Mouse (Mus musculus) kidney, postnatal 4 days (tissue): ENCODE results near the gene Fzr1.

Experiments
- DNase-seq, 2 experiments: peaks; one replicate each; pipeline ENCODE4 v3.0.0; 2021; ENCODE audit warnings: mixed read lengths in 2 of 2

Gene Fzr1

DNA sequence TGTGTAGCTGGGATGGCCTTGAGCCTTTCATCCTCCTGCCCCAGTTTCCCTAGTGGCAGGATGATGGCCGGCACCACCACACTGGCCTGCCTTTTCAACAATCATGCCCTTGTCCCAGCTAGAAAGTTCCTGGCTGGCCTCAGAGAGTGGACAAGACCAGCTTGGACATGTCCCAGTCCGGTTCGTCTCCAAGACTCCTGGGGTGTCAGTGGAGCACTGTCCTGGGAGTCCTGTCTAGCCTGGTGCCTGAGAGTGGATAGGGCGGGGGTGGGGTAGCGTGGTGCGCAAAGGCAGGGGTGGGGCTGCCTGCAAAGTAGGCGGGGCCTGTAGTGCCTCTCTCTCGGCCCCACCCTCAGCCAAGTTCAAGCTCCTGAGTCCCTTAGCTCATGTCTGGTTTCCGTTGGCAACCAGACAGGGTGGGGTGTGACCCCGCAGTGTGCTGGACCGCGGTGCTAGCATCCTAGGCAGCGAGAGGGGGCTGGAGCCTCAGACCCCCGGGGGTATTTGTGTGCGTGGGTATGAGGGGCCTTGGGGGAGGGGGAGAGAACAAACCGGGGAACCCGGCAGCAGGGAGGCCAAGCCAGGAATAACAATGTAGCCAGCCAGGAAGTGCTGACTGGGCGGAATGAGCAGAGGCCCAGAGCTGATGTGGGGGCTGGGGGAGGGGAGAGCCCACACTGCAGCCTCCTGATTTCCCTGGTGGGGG is 23.4 kb upstream of the Fzr1 start:
- DNase-seq, result peak; percentile 84 to 91

DNA sequence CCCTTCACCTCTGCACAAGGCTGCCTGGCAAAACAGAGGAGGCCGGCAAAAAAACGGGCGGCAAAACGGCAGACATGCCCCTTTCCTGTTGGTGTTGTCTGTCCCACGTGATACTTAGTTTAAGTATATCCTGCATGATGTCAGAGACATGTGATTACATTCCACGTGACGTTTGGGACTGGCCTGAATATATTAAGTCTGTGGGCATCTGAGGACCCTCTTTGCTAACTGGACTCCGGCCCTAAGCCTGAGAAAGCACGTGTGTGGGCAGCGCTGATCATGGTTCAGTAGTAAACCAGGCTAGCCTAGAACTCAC is 22.8 kb upstream of the Fzr1 start:
- DNase-seq, result no peak

DNA sequence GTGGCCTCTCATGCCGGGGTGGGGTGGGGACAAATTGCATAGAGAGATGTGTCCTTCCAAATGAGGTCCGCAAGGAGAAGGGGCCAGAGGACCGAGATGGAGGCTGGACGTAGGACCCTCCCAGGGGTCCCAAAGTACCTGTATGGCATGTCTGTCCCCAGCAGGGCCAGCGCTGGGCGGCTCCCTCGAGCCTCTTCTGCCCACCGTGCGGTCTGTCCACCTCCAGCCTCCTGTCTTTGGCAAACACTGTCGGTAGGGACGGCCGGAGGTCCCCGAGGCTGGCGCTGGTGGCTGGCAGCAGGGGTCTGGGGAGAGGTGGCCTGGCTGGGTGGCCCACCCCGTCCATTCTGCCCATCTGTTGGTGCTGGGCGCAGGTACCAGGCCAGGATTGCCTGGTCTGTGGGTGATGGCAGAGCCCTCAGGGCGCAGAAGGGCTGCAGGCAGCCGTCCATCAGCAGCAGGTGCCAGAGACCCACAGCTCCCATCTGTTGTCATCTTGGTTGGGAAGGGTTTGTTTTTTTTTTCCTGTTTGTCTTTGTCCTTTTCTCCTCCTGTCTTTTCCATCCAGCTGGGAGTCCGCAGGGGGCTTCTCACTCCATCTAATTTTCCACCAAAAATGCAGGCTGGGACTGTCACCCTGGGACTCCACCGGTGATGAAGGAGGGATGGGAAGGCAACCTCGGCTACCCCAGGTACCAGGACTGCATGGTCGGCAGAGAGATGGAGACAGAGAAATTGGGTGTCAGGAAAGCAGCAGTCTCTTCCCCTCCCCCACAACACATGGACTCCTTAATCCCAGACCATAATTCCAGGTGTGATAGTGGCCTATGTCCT is 22.3 kb upstream of the Fzr1 start:
- no peak for DNase-seq

DNA sequence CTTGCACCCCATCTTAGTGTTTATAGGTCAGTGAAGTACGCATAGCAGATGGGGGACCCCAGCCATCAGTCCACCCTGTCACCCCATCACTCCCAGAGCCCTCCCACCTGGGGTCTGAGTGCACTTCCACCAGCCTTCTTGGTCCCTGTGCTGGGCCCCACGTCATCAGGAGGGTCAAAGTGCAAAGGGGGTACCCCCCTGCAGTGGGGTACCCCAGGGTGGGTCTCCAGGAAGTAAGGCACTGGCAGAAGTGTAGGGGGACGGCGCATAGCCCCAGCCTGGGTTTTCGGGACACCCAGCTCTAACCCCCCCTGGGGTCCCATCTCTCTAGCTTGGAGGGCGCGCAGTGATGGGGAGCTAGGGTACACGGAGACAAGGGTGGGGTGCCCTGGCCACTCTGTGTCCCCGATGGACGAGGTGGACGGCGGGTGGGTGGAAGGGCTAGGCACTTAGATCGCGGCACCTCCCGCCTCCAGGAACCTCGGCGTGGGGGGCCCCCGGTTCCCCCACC is 21.5 kb upstream of the Fzr1 start:
- DNase-seq, result no peak

DNA sequence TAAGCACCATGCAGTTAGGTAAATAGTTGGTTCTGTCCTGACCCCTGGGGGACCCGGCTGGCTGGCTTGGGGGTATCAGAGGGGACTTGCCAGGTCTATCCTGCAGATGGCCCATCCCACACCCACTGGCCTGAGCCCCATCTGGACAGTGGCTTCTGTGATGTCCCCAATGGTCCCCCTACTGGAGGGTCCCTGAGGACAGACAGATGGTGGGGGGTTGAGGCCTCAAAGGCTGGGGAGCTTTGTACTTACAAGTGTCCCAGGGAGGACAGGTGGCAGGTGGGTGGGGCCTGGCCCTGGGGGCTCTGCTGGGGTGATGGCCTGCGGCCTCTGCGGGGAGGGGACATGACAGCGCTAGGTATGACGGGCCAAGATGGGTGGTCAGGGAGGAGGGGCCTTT is 21.0 kb upstream of the Fzr1 start:
- no peak for DNase-seq

DNA sequence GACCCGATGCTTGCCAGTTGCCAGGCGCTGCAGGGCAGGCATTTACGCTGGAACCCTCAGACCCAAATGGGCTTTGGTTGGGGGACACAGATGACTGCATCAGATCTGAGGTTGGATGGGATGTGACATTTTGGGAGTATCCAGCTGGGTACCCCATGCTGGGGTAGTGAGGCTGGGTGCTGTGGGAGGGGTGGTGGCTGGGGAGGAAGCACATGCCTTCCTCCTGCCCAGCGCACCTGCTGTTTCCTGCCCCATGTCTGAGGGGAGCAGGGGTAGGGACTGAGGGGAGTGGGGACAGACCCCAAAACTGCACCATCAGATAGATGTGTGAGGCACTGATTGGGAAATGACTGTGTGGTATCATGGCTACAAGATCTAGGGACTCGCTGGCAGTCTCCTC is 18.4 kb upstream of the Fzr1 start:
- DNase-seq, result no peak

DNA sequence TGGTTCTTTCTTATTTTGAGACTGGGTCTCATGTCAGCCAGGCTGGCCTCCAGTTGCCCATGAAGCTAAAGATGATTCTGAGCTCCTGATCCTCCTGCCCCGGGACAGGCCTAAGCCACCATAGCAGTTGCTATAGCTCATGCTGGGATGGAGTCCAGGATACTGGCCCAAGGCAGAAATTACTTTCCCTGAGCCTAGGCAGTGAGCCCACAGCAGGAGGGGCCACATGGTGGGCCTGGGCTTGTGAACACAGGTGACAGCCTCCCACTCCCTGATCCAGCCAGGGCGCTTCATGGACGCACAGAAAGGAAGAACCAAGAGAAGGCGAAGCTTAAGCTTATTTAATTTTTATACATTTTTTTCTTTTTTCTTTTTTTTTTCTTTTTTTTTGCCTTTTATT is 17.5 kb upstream of the Fzr1 start:
- no peak for DNase-seq

DNA sequence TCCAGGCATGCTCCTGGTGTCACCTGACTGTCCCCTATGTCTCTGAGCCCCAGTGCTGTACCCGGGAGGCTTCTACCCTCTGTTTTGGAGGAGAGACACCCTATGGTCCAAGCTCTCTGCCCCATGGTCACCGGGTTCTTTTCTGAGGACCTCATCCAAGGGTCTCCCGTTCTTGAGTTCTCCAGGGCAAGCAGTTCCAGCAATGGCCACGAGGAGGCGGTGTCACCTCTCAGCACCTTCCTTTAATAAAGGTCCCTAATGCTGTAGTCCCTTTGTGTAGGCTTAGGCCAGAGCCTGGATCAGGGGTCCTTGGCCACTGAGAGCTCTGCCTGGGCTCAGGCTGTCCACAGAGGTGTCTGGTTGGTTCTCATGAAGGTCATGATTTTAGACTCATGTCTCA is 16.8 kb upstream of the Fzr1 start:
- peak; percentile 91 for DNase-seq

DNA sequence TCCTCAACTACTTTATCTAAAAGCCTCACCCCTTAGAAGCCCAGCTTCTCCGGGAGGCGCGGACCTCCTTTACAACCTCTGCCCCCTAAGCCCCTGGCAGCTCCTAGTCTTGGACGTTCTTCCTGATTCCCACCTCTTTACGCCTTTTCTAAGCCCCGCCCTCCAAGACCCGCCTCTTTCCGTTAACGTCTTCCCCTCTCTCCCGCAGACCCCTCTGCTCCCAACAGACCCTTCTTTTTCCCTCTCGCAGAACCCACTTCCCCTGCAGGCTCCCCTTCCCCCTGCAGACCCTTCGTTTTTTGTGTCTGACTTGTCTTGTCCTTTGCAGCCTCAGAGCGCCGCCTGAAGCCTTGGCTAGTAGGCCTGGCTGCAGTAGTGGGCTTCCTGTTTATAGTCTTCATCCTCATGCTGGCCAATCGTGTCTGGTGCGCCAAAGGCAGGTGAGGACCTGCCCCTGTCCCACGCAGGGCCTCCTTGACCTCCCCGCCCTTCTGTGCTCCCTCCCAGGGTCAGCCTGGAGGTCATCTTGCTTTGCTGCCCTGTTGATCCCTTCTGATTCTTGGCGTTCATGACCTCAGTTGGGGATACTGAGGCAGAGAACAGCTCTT is 15.2 kb upstream of the Fzr1 start:
- peak; percentile 63 to 73 for DNase-seq

DNA sequence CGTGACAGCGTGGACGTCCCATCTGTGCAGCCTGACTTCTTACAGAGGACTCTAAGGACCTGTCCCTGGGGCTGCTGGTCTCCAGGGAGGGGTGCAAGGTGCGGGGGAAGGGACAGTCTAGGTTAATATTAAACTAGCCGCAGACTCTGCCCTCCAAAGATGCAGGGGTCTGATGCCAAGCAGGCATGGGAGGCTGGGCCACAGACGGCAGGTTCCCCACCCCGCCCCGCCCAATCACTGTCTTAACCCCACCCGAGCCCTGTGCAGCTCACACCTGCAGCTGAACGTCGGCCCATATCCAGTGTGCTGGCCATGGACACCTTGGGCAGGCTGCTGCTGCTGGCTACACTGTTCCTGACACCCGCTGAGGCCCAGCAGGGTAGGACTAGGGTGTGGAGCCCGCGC is 14.5 kb upstream of the Fzr1 start, which contains the start of gene Smim24:
Gene Smim24, plus strand, starts transcription at position 271 of the 405 bp plus-strand sequence.
- DNase-seq, result peak in 1 of 2 experiments; percentile 71

DNA sequence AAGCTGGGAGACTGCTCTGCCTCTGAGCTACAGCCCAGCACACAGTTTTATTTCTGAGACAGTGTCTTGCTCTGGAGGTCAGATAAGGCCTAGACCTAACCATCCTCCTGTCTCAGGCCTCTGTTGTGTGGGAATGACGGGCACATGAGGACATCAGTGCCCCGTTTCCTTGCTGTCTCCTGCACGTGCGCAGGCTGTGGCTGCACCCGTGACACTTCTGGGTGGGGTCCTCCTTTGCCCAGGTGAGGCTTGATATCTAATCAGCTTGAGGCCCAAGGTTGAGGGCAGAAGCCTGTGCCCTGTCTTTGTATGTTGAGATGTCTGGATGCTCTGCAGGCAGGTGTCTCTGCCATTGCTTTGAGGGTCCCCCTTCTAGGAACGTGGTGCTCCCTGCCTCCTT is 14.0 kb upstream of the Fzr1 start:
- no peak for DNase-seq

DNA sequence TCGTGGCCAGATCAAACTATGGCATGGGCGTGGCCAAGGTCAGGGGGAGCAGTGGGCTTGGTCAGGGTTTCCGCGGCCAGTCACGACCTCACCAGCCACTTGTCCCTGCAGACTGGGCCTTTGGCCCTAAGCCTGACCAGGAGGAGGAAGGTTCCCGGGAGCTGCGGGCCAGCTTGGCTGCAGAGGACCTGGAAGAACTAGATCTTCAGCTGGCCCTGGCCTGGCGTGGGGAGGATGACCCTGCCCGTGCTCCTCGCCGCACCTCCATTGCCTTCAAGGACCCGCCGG is 12.3 kb upstream of the Fzr1 start:
- DNase-seq, result no peak

DNA sequence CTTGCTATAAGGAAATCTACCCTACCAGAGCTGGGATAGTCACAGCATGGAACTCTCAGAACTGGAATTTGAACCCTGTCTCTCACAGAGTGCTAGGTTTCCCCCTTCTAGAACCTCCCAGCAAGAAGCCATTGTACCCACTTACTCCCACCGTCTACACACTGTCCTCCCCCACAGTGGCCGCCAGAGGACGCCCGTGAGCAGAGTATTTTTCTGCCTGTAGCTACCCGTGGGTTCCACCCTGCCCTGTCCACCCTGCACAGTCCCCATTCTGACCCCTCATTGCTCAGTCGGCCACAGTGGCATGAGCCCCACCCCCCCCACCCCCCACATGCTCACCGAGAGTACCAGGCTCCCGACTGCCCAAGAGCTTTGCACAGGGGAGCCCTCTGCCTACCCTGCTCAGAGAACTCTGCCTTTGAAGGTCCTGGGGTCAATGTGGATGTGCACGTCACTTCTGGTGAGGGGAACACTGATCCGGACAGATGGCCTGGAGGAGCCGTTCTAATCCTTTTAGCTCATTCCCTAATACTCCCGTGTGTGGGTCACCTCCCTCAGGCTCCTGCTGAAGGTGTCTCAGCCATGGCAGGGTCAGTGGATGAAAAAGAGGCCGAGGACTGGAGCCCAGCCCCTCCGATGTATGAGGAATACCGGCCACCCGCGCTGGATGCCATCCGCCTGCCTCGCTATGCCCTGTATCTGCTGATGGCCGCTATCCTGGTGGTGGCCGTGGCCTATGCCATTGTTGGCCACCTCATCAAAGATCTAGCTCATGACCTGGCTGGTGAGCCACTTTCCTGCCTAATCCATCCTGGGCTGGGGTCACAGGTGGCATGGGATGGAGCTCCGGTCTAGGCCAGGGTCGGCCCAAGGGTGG is 11.7 kb upstream of the Fzr1 start:
- peak; percentile 86 to 89 for DNase-seq

DNA sequence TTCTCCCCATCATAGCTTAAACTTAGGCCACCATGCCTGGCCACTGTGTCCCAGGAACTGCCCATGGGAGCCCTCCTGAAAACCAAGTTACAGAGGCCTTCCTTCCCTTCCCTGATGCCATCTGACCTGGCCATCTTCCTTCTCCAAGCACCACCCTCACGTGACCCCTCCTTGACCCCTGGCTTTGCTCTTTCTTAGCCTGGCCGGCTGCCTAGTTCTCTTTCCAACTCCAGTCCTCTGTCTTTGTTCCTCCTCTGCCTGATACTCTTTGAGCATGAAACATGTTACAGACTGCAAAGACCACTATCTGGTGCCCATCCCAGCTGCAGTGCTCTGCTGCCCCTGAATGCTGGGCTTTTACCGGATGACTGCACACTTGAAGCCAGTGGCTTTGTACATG is 11.1 kb upstream of the Fzr1 start:
- DNase-seq, result peak in 1 of 2 experiments; percentile 66

DNA sequence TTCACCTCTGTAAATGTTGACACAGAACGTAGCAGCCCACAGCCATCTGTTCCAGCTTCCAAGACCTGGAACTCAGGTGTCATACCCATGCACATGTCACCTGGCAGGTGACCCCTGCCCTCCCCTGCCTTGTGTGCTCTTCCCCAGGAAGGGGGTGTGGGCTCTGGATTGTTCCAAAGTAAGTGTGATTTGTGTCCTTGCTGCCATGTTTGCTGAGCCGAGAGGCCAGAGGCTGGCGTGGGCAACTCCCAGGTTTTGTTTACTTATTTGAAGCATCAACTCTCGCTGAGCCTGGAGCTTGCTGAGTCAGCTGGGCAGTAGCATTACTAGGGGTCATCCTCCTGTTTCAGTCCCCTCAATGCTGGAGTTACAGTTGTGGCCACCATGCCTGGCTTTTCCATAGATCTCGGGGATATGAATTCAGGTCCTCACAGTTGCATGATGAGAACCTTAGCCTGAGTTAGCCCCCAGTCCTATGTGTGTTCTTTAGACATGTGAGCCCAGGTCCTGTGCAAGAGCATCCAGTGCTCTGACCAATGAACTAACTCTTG is 10.3 kb upstream of the Fzr1 start, which contains the start of gene Gm48552:
Gene Gm48552, plus strand, starts transcription at position 501 of the 551 bp plus-strand sequence.
- no peak for DNase-seq

DNA sequence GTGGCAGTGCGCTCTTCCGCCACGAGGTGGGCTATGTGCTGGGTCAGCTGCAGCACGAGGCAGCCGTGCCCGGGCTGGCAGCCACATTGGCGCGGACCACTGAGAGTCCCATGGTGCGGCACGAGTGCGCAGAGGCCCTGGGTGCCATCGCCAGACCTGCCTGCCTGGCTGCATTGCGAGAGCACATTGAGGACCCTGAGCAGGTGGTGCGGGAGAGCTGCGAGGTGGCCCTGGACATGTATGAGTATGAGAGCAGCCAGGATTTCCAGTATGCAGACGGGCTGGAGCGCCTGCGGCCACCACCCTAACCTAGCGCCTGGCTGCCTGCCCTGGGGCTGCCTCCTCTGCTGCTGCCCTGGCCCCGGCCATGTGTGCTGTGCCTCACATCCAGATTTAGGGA is 9.4 kb upstream of the Fzr1 start:
- no peak for DNase-seq

DNA sequence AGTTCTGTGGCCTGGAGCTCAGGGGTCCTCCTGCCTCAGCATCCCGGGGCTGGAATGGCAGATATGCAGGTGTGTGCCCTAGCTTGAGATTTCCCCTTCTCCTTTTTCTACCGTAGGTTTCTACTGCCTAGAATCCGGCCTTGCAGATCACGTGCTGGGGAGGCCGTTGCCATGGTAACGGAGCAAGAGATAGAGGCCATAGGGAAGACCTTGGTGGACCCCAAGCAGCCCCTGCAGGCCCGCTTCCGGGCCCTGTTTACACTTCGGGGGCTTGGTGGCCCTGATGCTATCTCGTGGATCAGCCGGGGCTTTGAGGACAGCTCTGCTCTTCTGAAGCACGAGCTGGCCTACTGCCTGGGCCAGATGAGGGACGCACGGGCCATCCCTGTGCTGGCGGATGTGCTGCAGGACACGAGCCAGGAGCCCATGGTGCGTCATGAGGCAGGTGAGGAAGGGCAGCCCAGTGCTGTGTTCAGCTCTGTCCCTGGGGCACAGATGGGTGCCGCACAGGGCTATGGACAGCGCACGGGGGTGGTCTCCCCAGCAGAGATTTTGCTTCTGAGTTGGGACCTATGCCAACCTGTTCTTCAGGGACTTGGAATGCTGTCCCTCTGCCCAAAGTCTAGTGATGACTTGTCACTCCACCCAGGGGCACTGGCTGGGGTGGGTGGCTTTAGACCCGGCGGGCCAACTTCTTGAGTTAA is 7.4 kb upstream of the Fzr1 start:
- DNase-seq, result no peak

DNA sequence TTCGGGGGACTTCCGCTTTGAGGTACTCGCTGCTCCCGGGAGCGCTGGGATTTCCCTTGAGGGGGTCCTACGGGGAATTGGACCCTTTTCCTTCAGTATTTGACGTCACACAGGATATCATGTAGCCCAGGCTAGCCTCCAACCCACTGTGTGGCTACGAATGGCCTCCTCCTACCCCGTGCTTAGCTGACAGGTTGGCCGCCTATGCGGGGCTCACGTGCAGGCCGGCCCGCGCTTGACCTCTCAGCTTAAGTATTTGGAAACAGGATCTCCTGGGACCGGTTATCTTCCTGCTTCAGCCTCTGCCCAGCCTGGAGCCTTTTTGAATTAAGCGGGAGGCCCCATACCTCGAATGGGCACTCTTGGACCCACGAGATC is 6.3 kb upstream of the Fzr1 start:
- no peak for DNase-seq

DNA sequence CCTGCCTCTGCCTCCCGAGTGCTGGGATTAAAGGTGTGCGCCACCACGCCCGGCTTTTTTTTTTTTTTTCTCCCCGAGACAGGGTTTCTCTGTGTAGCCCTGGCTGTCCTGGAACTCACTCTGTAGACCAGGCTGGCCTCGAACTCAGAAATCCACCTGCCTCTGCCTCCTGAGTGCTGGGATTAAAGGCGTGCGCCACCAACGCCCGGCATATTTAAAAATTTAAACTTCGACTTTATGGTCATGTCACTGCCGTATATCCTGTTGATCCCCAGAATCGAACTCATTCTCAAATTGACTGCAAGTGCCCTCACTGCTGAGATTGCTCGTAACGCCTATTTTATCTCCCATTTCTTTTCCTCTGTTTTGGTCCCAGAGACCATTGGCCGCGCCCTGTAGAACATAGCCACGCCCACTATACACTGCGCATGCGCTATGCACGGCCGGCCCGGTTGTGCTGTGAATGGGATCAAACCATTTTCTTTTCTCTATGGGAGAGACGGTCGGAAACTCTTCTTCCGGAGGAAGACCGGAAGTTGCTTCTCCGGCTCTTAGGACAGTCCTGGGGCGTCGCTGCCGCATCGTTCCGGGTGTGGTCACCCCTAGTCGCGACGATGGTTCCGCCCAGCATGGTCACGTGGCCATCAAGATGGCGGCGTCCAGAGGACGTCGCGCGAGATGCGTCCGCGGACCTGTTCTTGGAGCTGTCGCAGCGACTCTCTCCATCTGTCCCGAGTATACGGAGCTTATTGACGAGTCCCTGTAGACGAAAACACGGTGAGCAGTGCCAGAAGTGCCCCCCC is 5.7 kb upstream of the Fzr1 start, which contains the start of the genes Dohh and Gm48551:
Gene Dohh, plus strand, starts transcription at position 627 of the 803 bp plus-strand sequence.
Gene Gm48551, plus strand, starts transcription at position 665 of the 803 bp plus-strand sequence.
- peak; percentile 100 for DNase-seq

DNA sequence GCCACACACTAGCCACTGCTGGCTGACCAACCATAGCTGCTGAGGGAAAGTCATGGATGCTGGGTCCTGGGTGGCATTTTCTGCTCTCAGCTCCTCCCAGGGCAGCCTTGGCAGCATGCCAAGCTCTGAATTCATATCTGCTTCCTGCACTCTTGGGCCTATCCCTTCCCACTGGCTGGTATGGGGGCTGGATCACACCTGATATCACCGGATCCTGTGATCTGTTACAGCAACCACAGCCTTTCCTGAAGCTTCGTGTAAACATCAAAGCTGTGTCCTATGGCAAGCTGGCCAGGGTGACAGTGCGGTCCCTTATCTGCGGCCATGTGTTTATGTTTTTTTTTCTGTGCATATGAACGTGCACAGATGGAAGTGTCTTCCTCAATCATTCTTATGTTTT is 3.7 kb upstream of the Fzr1 start:
- DNase-seq, result peak; percentile 46 to 57

DNA sequence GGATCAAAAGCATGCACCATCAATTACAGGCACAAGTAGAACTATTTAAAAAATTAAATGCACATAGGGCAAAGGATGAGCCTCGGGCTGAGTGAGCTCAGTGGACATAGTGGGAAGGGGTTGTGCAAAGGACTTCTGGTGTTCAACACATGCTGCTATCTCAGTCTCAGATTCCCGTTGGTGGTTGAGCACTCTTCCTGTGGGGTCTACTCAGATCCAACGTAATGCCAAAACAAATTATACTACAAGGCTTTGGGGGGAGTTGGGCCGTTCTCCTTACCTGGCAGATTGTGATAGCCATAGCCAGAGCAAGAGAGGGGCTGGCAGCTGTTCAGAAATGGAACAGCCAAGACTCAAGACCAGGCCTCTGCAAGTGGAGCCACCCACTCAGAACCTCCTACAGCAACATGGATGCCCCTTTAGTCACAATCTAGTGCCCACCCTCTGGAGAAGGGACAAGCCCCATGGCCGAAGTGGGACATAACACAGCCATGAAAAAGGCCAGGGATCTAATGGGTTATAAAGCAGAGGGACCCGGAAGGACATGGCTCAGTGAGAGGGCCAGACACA is 1.6 kb upstream of the Fzr1 start:
- DNase-seq, result no peak
